13 mouse cellular contexts compared by ENCODE assay signal in the genomic region with DNA sequence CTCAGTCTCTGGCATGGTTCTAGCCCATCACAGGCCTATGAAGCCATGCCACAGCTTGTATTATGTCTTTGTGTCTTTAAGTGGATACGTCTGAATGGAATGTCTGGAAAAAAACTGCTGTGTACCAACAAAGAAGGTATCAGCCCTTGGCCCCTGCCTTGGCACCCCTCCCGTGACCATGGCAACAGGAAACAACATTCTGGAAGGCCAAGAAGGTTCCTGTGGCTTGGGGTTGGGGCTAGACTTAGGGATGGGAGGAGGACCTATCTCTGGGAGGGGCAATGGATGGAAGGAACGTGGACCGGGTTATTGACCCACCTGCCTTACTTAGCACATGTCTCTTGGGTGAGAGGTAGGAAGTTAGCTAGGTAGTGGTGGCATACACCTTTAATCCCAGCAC. TPM values are rescaled to one million over a fixed set of nuclear protein-coding genes. Genes with fewer than 3 reads are reported as not detected.
DNase-seq lines count a peak whose midpoint lies in the region; ATAC-seq lines count a peak whose summit lies in the region.
"Had no signal": no experiment of that assay in that cellular context is flagged by ENCODE, and none has a peak within 500 bp of the region (broad histone marks: within the 10 kb centered on the region; RNA-seq: fewer than 3 reads in every experiment).

No protein-coding gene starts in this region.

- ATAC-seq in kidney, embryonic 14.5 days (ENCODE audit: low FRiP score, low TSS enrichment) = no peak
- ATAC-seq: forebrain, embryonic 16.5 days; hindbrain, postnatal 0 days had no signal

- H3K4me1 ChIP-seq in kidney, embryonic 14.5 days (ENCODE audit: control insufficient read depth, insufficient read depth, low read length) = peaks cover 7% of the 10 kb centered on the region; the same call in 1 of the 2 replicates

- no peak overlapping the region for H3K4me2 ChIP-seq in kidney, embryonic 14.5 days (replicated peaks; ENCODE audit: low read depth, low read length)

- no peak overlapping the region for H3K9ac ChIP-seq in kidney, embryonic 14.5 days (ENCODE audit: low read depth, low read length)
- H3K9ac ChIP-seq: liver, embryonic 15.5 days had no signal

- WGBS in kidney, embryonic 14.5 days = 74% methylated on average over 4 of the region's 4 CpGs

- H3K36me3 ChIP-seq in kidney, embryonic 14.5 days (ENCODE audit: control insufficient read depth, insufficient read depth, low read length) = no peaks in the 10 kb centered on the region

- H3K4me3 ChIP-seq in kidney, embryonic 14.5 days (ENCODE audit: low read length) = no peak overlapping the region
- H3K4me3 ChIP-seq: liver, embryonic 15.5 days had no signal

- H3K27ac ChIP-seq in kidney, embryonic 14.5 days (ENCODE audit: low read depth, low read length) = no peak overlapping the region
- H3K27ac ChIP-seq: hindbrain, postnatal 0 days; liver, embryonic 15.5 days had no signal

- no peaks in the 10 kb centered on the region for H3K27me3 ChIP-seq in kidney, embryonic 14.5 days (ENCODE audit: control insufficient read depth, insufficient read depth, low read length)

- no peaks in the 10 kb centered on the region for H3K9me3 ChIP-seq in kidney, embryonic 14.5 days (ENCODE audit: control insufficient read depth, low read length)
- H3K9me3 ChIP-seq: liver, embryonic 15.5 days had no signal

- peak; percentile 47 for DNase-seq in adrenal gland, postnatal 14 days
- DNase-seq in adrenal gland, adult 8-10 months = no peak
- DNase-seq in kidney, postnatal 10 days = peak; percentile 73
- peak; percentile 89 for DNase-seq in Muller cell, postnatal 12 days (ENCODE audit: inconsistent ontology term)
- peak; percentile 81 for DNase-seq in lung, postnatal 10 days
- DNase-seq in thymus, adult 18-20 months = no peak
- no peak for DNase-seq in urinary bladder, adult 18-20 months (ENCODE audit: low spot score in 2 of 2)
- DNase-seq: gastrocnemius, postnatal 14 days; thymus, postnatal 36 days had no signal

RNA-seq across cellular contexts. Expression of gene Crip1, which starts 3.2 kb away (rescaled TPM):
- total RNA-seq in adrenal gland, postnatal 14 days (2021) = 79.4 and 132 TPM in 2 replicates
- total RNA-seq in adrenal gland, adult 8-10 months (2022) = 10 to 100 TPM; 55.3 to 90.7 (median 59.7) TPM
- polyA plus RNA-seq in kidney, embryonic 14.5 days (2014; fragmentation: Nextera tagmentation; extraction: Ambion mirVana) = 194 and 281 TPM in 2 replicates

RNA-seq across cellular contexts. Expression of gene Tedc1, which starts 6.9 kb away (rescaled TPM):
- total RNA-seq in adrenal gland, postnatal 14 days (2021) = 3.1 and 3.7 TPM in 2 replicates
- 1 to 10 TPM in 3 of 4 experiments, under 1 TPM in 1; 0.87 to 1.8 (median 1.5) TPM for total RNA-seq in adrenal gland, adult 8-10 months (2022)
- polyA plus RNA-seq in kidney, embryonic 14.5 days (2014; fragmentation: Nextera tagmentation; extraction: Ambion mirVana) = 33.0 and 37.4 TPM in 2 replicates

RNA-seq across cellular contexts. Expression of gene Crip2, which starts 9.3 kb away (rescaled TPM):
- 152 and 174 TPM in 2 replicates for total RNA-seq in adrenal gland, postnatal 14 days (2021)
- total RNA-seq in adrenal gland, adult 8-10 months (2022) = 10 to 100 TPM; 46.7 to 65.5 (median 58.4) TPM
- 162 and 174 TPM in 2 replicates for polyA plus RNA-seq in kidney, embryonic 14.5 days (2014; fragmentation: Nextera tagmentation; extraction: Ambion mirVana)

RNA-seq across cellular contexts. Expression of gene Tmem121, which starts 36.4 kb away (rescaled TPM):
- 3.4 and 4.7 TPM in 2 replicates for total RNA-seq in adrenal gland, postnatal 14 days (2021)
- total RNA-seq in adrenal gland, adult 8-10 months (2022) = 10 to 100 TPM in 2 of 4 experiments, 1 to 10 TPM in 2; 5.1 to 13.1 (median 8.4) TPM
- 4.2 and 13.9 TPM in 2 replicates for polyA plus RNA-seq in kidney, embryonic 14.5 days (2014; fragmentation: Nextera tagmentation; extraction: Ambion mirVana)

RNA-seq across cellular contexts. Expression of gene Mta1, which starts 51.3 kb away (rescaled TPM):
- total RNA-seq in adrenal gland, postnatal 14 days (2021) = 83.7 and 94.0 TPM in 2 replicates
- 10 to 100 TPM; 81.8 to 92.8 (median 86.8) TPM for total RNA-seq in adrenal gland, adult 8-10 months (2022)
- 23.0 and 26.2 TPM in 2 replicates for polyA plus RNA-seq in kidney, embryonic 14.5 days (2014; fragmentation: Nextera tagmentation; extraction: Ambion mirVana)

Comparison
In these comparisons a context has a peak if more than half of its experiments do, and no peak if none do; other contexts are left out.
1. DNase-seq: peak in adrenal gland, postnatal 14 days (single experiment), kidney, postnatal 10 days (single experiment), Muller cell, postnatal 12 days (single experiment) and lung, postnatal 10 days (single experiment); none in adrenal gland, adult 8-10 months (single experiment), thymus, adult 18-20 months (0 of 2) and urinary bladder, adult 18-20 months (0 of 2).